Comparison of ENCODE assay signal across 33 mouse cellular contexts in genomic region chr3:107609376-107609775, GRCm38 (mm10). TPM values are rescaled to one million over a fixed set of nuclear protein-coding genes. Genes with fewer than 3 reads are reported as not detected.
DNase-seq lines count a peak whose midpoint lies in the region; ATAC-seq lines count a peak whose summit lies in the region.
"Had no signal": no experiment of that assay in that cellular context is flagged by ENCODE, and none has a peak within 500 bp of the region (broad histone marks: within the 10 kb centered on the region; RNA-seq: fewer than 3 reads in every experiment).

No protein-coding gene starts in this region.

- no peak overlapping the region for H3K9ac ChIP-seq in embryonic facial prominence, embryonic 13.5 days
- H3K9ac ChIP-seq in kidney, embryonic 15.5 days = no peak overlapping the region
- H3K9ac ChIP-seq in kidney, embryonic 16.5 days (replicated peaks; ENCODE audit: low read length) = no peak overlapping the region
- no peak overlapping the region for H3K9ac ChIP-seq in liver, embryonic 11.5 days (ENCODE audit: low read depth, low read length)
- H3K9ac ChIP-seq: limb, embryonic 15.5 days; lung, embryonic 15.5 days; midbrain, embryonic 15.5 days; neural tube, embryonic 12.5 days had no signal

- no peak for ATAC-seq in embryonic facial prominence, embryonic 13.5 days (ENCODE audit: insufficient number of reproducible peaks, insufficient read depth, low FRiP score, low TSS enrichment, low read depth)
- ATAC-seq in kidney, embryonic 15.5 days (replicated peaks; ENCODE audit: low FRiP score) = no peak
- 0 out of 2 replicates have a peak, but pooled peaks have one; percentile 19 for ATAC-seq in kidney, embryonic 16.5 days (ENCODE audit: low FRiP score, low TSS enrichment)
- no peak for ATAC-seq in liver, embryonic 11.5 days (replicated peaks; ENCODE audit: low FRiP score)
- ATAC-seq: forebrain, embryonic 14.5 days; midbrain, embryonic 15.5 days; Patski had no signal

- no peak for DNase-seq in embryonic facial prominence, embryonic 10.5 days (ENCODE audit: low spot score)
- DNase-seq in kidney, adult 18-20 months = peak; percentile 62
- peak; percentile 34 to 39 for DNase-seq in kidney, postnatal 4 days
- no peak for DNase-seq in liver, embryonic 11.5 days (ENCODE audit: low spot score)
- DNase-seq: adrenal gland, postnatal 10 days; cerebellum, adult 11-12 months; cerebellum, postnatal 14 days; gastrocnemius, postnatal 14 days; heart, postnatal 36 days; layer of hippocampus, adult 9-11 months; right cerebral cortex, adult 18-20 months; spleen, adult 18-20 months; thymus, postnatal 14 days had no signal

- 18% methylated on average over 3 of the region's 3 CpGs for WGBS in embryonic facial prominence, embryonic 13.5 days
- 49% methylated on average over 3 of the region's 3 CpGs for WGBS in embryonic facial prominence, embryonic 10.5 days
- WGBS in kidney, embryonic 15.5 days = 48% methylated on average over 3 of the region's 3 CpGs
- WGBS in kidney, embryonic 16.5 days = 52% methylated on average over 3 of the region's 3 CpGs
- 71% methylated on average over 3 of the region's 3 CpGs for WGBS in liver, embryonic 11.5 days

- H3K9me3 ChIP-seq in embryonic facial prominence, embryonic 13.5 days = no peaks in the 10 kb centered on the region
- H3K9me3 ChIP-seq in embryonic facial prominence, embryonic 10.5 days = no peaks in the 10 kb centered on the region
- no peaks in the 10 kb centered on the region for H3K9me3 ChIP-seq in kidney, embryonic 15.5 days (replicated peaks)
- H3K9me3 ChIP-seq in kidney, embryonic 16.5 days (ENCODE audit: low read length) = no peaks in the 10 kb centered on the region
- H3K9me3 ChIP-seq in liver, embryonic 11.5 days (ENCODE audit: control insufficient read depth, low read length) = no peaks in the 10 kb centered on the region
- H3K9me3 ChIP-seq: hindbrain, embryonic 13.5 days; limb, embryonic 10.5 days; limb, embryonic 15.5 days; lung, embryonic 15.5 days; midbrain, embryonic 10.5 days; midbrain, embryonic 15.5 days; neural tube, embryonic 12.5 days had no signal

- peak overlapping the region; percentile 34; the same call in 1 of the 2 replicates for H3K27ac ChIP-seq in embryonic facial prominence, embryonic 13.5 days
- no peak overlapping the region for H3K27ac ChIP-seq in embryonic facial prominence, embryonic 10.5 days (replicated peaks)
- no peak overlapping the region for H3K27ac ChIP-seq in kidney, embryonic 15.5 days
- no peak overlapping the region for H3K27ac ChIP-seq in kidney, embryonic 16.5 days (ENCODE audit: low read length)
- no peak overlapping the region for H3K27ac ChIP-seq in liver, embryonic 11.5 days (ENCODE audit: low read depth, low read length)
- H3K27ac ChIP-seq: limb, embryonic 10.5 days; limb, embryonic 15.5 days; lung, embryonic 15.5 days; midbrain, embryonic 10.5 days; midbrain, embryonic 15.5 days; neural tube, embryonic 12.5 days had no signal

- peaks cover 48% of the 10 kb centered on the region for H3K36me3 ChIP-seq in embryonic facial prominence, embryonic 13.5 days
- peaks cover 47% of the 10 kb centered on the region for H3K36me3 ChIP-seq in embryonic facial prominence, embryonic 10.5 days (replicated peaks)
- H3K36me3 ChIP-seq in kidney, embryonic 15.5 days = peaks cover 27% of the 10 kb centered on the region
- peaks cover 21% of the 10 kb centered on the region for H3K36me3 ChIP-seq in kidney, embryonic 16.5 days (ENCODE audit: insufficient read depth, low read length)
- peaks cover 13% of the 10 kb centered on the region; the same call in 1 of the 2 replicates for H3K36me3 ChIP-seq in liver, embryonic 11.5 days (ENCODE audit: control insufficient read depth, insufficient read depth, low read length)

- peaks cover 31% of the 10 kb centered on the region for H3K4me1 ChIP-seq in embryonic facial prominence, embryonic 13.5 days
- H3K4me1 ChIP-seq in embryonic facial prominence, embryonic 10.5 days = peaks cover 42% of the 10 kb centered on the region
- peaks cover 16% of the 10 kb centered on the region for H3K4me1 ChIP-seq in kidney, embryonic 15.5 days
- H3K4me1 ChIP-seq in kidney, embryonic 16.5 days (ENCODE audit: insufficient read depth, low read length) = peaks cover 12% of the 10 kb centered on the region; the same call in 1 of the 2 replicates
- peaks cover 19% of the 10 kb centered on the region for H3K4me1 ChIP-seq in liver, embryonic 11.5 days (replicated peaks; ENCODE audit: control insufficient read depth, insufficient read depth, low read length)
- H3K4me1 ChIP-seq: hindbrain, embryonic 13.5 days; limb, embryonic 15.5 days; lung, embryonic 15.5 days; midbrain, embryonic 15.5 days; neural tube, embryonic 12.5 days had no signal

- H3K4me3 ChIP-seq in embryonic facial prominence, embryonic 13.5 days = no peak overlapping the region
- H3K4me3 ChIP-seq in embryonic facial prominence, embryonic 10.5 days = no peak overlapping the region
- no peak overlapping the region for H3K4me3 ChIP-seq in kidney, embryonic 15.5 days (replicated peaks)
- no peak overlapping the region for H3K4me3 ChIP-seq in kidney, embryonic 16.5 days (ENCODE audit: low read length)
- no peak overlapping the region for H3K4me3 ChIP-seq in liver, embryonic 11.5 days (ENCODE audit: low read depth, low read length)
- H3K4me3 ChIP-seq: hindbrain, embryonic 13.5 days; limb, embryonic 10.5 days; limb, embryonic 15.5 days; lung, embryonic 15.5 days; midbrain, embryonic 10.5 days; midbrain, embryonic 15.5 days; myocyte; neural tube, embryonic 12.5 days had no signal

- H3K4me2 ChIP-seq in embryonic facial prominence, embryonic 13.5 days = no peak overlapping the region
- H3K4me2 ChIP-seq in kidney, embryonic 15.5 days = no peak overlapping the region
- no peak overlapping the region for H3K4me2 ChIP-seq in kidney, embryonic 16.5 days (replicated peaks; ENCODE audit: low read depth, low read length)
- H3K4me2 ChIP-seq in liver, embryonic 11.5 days = no peak overlapping the region
- H3K4me2 ChIP-seq: heart, embryonic 11.5 days; hindbrain, embryonic 13.5 days; limb, embryonic 15.5 days; lung, embryonic 15.5 days; midbrain, embryonic 15.5 days; neural tube, embryonic 12.5 days had no signal

- H3K27me3 ChIP-seq in embryonic facial prominence, embryonic 13.5 days = no peaks in the 10 kb centered on the region
- peaks cover 8% of the 10 kb centered on the region for H3K27me3 ChIP-seq in embryonic facial prominence, embryonic 10.5 days (replicated peaks; ENCODE audit: low read depth, poor library complexity, severe bottlenecking)
- H3K27me3 ChIP-seq in kidney, embryonic 15.5 days = peaks cover 7% of the 10 kb centered on the region
- H3K27me3 ChIP-seq in kidney, embryonic 16.5 days (ENCODE audit: insufficient read depth, low read length) = peaks cover 4% of the 10 kb centered on the region; the same call in 1 of the 2 replicates
- no peaks in the 10 kb centered on the region; the same call in 1 of the 2 replicates for H3K27me3 ChIP-seq in liver, embryonic 11.5 days (replicated peaks; ENCODE audit: control insufficient read depth, insufficient read depth, low read length)
- H3K27me3 ChIP-seq: limb, embryonic 15.5 days; midbrain, embryonic 15.5 days; neural tube, embryonic 12.5 days; Patski had no signal

RNA-seq across cellular contexts. Expression of gene Alx3, which starts 14.5 kb away (rescaled TPM):
- 31.5 and 50.5 TPM in 2 replicates for polyA plus RNA-seq in embryonic facial prominence, embryonic 13.5 days (2015; fragmentation: Nextera tagmentation; extraction: Ambion mirVana)
- polyA plus RNA-seq in embryonic facial prominence, embryonic 10.5 days (2016; fragmentation: Nextera tagmentation; extraction: Ambion mirVana) = 41.8 and 43.5 TPM in 2 replicates
- polyA plus RNA-seq in kidney, embryonic 15.5 days (2015; fragmentation: Nextera tagmentation; extraction: Ambion mirVana) = 0.10 and 0.19 TPM in 2 replicates
- polyA plus RNA-seq in kidney, embryonic 16.5 days (2015; fragmentation: Nextera tagmentation; extraction: Ambion mirVana) = 0.09 TPM in 1 of 2 replicates, not detected in the other
- 5.6 and 5.8 TPM in 2 replicates for polyA plus RNA-seq in liver, embryonic 11.5 days (2014; fragmentation: Nextera tagmentation; extraction: Ambion mirVana)
- polyA plus RNA-seq: intestine, embryonic 14.5 days; large intestine, adult 2 months; myocyte had no signal

RNA-seq across cellular contexts. Expression of gene Gm10961, which starts 21.7 kb away (rescaled TPM):
- polyA plus RNA-seq in embryonic facial prominence, embryonic 13.5 days (2015; fragmentation: Nextera tagmentation; extraction: Ambion mirVana) = not detected in 2 replicates
- not detected in 2 replicates for polyA plus RNA-seq in embryonic facial prominence, embryonic 10.5 days (2016; fragmentation: Nextera tagmentation; extraction: Ambion mirVana)
- polyA plus RNA-seq in kidney, embryonic 15.5 days (2015; fragmentation: Nextera tagmentation; extraction: Ambion mirVana) = not detected in 2 replicates
- not detected in 2 replicates for polyA plus RNA-seq in kidney, embryonic 16.5 days (2015; fragmentation: Nextera tagmentation; extraction: Ambion mirVana)
- polyA plus RNA-seq in liver, embryonic 11.5 days (2014; fragmentation: Nextera tagmentation; extraction: Ambion mirVana) = not detected in 2 replicates
- polyA plus RNA-seq: cortical plate, adult 2 months; forebrain, embryonic 14.5 days; heart, embryonic 11.5 days; heart, embryonic 16.5 days; hindbrain, embryonic 13.5 days; intestine, embryonic 14.5 days; large intestine, adult 2 months; limb, embryonic 10.5 days; limb, embryonic 15.5 days; liver, embryonic 16.5 days; lung, embryonic 15.5 days; midbrain, embryonic 10.5 days; midbrain, embryonic 15.5 days; myocyte; neural tube, embryonic 12.5 days; Patski; stomach, embryonic 16.5 days had no signal

RNA-seq across cellular contexts. Expression of gene Strip1, which starts 22.1 kb away (rescaled TPM):
- polyA plus RNA-seq in embryonic facial prominence, embryonic 13.5 days (2015; fragmentation: Nextera tagmentation; extraction: Ambion mirVana) = 65.3 and 69.1 TPM in 2 replicates
- polyA plus RNA-seq in embryonic facial prominence, embryonic 10.5 days (2016; fragmentation: Nextera tagmentation; extraction: Ambion mirVana) = 64.9 and 70.0 TPM in 2 replicates
- 45.0 and 46.4 TPM in 2 replicates for polyA plus RNA-seq in kidney, embryonic 15.5 days (2015; fragmentation: Nextera tagmentation; extraction: Ambion mirVana)
- 46.8 and 46.9 TPM in 2 replicates for polyA plus RNA-seq in kidney, embryonic 16.5 days (2015; fragmentation: Nextera tagmentation; extraction: Ambion mirVana)
- polyA plus RNA-seq in liver, embryonic 11.5 days (2014; fragmentation: Nextera tagmentation; extraction: Ambion mirVana) = 29.3 and 32.4 TPM in 2 replicates

RNA-seq across cellular contexts. Expression of gene Ubl4b, which starts 54.5 kb away (rescaled TPM):
- polyA plus RNA-seq in embryonic facial prominence, embryonic 13.5 days (2015; fragmentation: Nextera tagmentation; extraction: Ambion mirVana) = 0.34 and 0.44 TPM in 2 replicates
- 0.41 and 0.70 TPM in 2 replicates for polyA plus RNA-seq in embryonic facial prominence, embryonic 10.5 days (2016; fragmentation: Nextera tagmentation; extraction: Ambion mirVana)
- not detected in 2 replicates for polyA plus RNA-seq in kidney, embryonic 15.5 days (2015; fragmentation: Nextera tagmentation; extraction: Ambion mirVana)
- not detected in 2 replicates for polyA plus RNA-seq in kidney, embryonic 16.5 days (2015; fragmentation: Nextera tagmentation; extraction: Ambion mirVana)
- not detected in 2 replicates for polyA plus RNA-seq in liver, embryonic 11.5 days (2014; fragmentation: Nextera tagmentation; extraction: Ambion mirVana)
- polyA plus RNA-seq: cortical plate, adult 2 months; forebrain, embryonic 14.5 days; heart, embryonic 11.5 days; hindbrain, embryonic 13.5 days; intestine, embryonic 14.5 days; large intestine, adult 2 months; limb, embryonic 15.5 days; liver, embryonic 16.5 days; lung, embryonic 15.5 days; midbrain, embryonic 10.5 days; midbrain, embryonic 15.5 days; myocyte; neural tube, embryonic 12.5 days; Patski; stomach, embryonic 16.5 days had no signal

Comparison
In these comparisons a context has a peak if more than half of its experiments do, and no peak if none do; other contexts are left out.
1. DNase-seq: peak in kidney, adult 18-20 months (single experiment) and kidney, postnatal 4 days (2 of 2); none in embryonic facial prominence, embryonic 10.5 days (single experiment) and liver, embryonic 11.5 days (single experiment).